Mouse (Mus musculus) regulatory T cell (primary cell): Measurements from ENCODE around the gene Lbr.

ENCODE experiments used
- in situ Hi-C: fragments of 300-600 bp; cut with MboI, MseI; formaldehyde crosslinking; loops from one replicate; pipeline ENCODE4 v1.15.1; 2025; ENCODE audit warnings: high pct_unique_total_duplicates

Gene Lbr

DNA sequence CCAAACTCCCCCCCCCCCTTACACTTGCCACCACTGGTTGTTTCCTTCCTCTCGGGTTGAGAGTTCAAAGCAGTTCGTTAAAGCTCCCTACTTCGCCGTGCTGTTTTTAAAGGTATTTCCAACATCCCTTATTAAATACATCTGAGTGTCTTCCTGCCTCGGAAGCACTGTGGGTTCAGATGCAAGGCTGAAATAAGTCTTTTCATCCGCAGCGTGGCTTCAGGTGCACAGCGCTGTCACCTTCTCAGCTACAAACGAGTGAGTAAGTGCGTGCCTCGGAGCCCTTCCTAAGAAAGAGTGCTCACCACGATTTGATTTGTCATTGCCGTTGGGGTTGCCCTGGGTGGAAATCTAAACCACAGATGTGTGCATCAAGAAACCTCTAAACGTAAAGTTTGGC lies at the start of gene Lbr:
TSS of gene Lbr (minus strand) at position 266 of the 400 bp plus-strand sequence.
- in situ Hi-C loops, result loop anchor here (10.0 kb wide), 2 partner anchors 618 to 1278 kb away; partner anchors contain the start of gene Parp1

DNA sequence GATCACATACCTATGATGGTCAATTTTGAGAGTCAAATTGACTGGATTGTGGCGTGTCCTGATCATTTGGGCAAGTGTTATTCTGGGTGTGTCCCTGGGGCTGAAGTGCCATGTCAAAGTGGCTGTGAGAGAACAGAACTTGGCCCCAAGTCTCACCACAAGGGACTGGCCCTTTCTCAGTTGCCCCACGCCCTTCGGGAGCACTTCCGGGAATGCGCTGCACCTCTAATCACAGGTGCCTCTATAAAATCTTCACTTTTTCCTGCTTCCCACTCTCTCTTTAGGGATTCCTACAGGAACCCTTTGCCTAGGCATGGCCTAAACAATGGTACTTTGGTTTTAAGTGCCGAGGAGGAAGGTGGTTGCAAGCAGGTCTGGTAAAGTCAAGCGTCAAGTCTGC lies 46.8 kb upstream of the Lbr start:
- in situ Hi-C loops, result loop anchor here (5.0 to 25.0 kb wide), 3 partner anchors 228 to 648 kb away; no protein-coding TSS in a partner anchor

- in situ Hi-C loops, result loop anchor here (5.0 to 25.0 kb wide), 3 partner anchors 228 to 648 kb away; no protein-coding TSS in a partner anchor
These were observed 46.0 kb upstream of the Lbr start for GRCm38 (mm10) chr1:181888801-181889200.

GRCm38 (mm10) chr1:181881532-181881931 lies 38.7 kb upstream of the Lbr start:
- in situ Hi-C loops, result loop anchor here (5.0 to 25.0 kb wide), 2 partner anchors 154 to 656 kb away; no protein-coding TSS in a partner anchor

GRCm38 (mm10) chr1:181880752-181881325 lies 38.0 kb upstream of the Lbr start:
- in situ Hi-C loops, result loop anchor here (5.0 to 25.0 kb wide), 2 partner anchors 154 to 656 kb away; no protein-coding TSS in a partner anchor

GRCm38 (mm10) chr1:181878436-181878835 lies 35.6 kb upstream of the Lbr start:
- in situ Hi-C loops, result loop anchor here (25.0 kb wide), 1 partner anchor 659 kb away; no protein-coding TSS in a partner anchor

GRCm38 (mm10) chr1:181877088-181877487 lies 34.2 kb upstream of the Lbr start:
- in situ Hi-C loops, result loop anchor here (25.0 kb wide), 1 partner anchor 660 kb away; no protein-coding TSS in a partner anchor

- in situ Hi-C loops, result loop anchor here (25.0 kb wide), 1 partner anchor 661 kb away; no protein-coding TSS in a partner anchor
These were observed 33.8 kb upstream of the Lbr start for GRCm38 (mm10) chr1:181876656-181877055.

- in situ Hi-C loops, result no loop called here
These were observed 30.5 kb upstream of the Lbr start for GRCm38 (mm10) chr1:181873086-181873920.

- in situ Hi-C loops, result no loop called here
These were observed 29.8 kb upstream of the Lbr start for GRCm38 (mm10) chr1:181872639-181873038.

GRCm38 (mm10) chr1:181866429-181867280 lies 23.8 kb upstream of the Lbr start:
- in situ Hi-C loops, result no loop called here

DNA sequence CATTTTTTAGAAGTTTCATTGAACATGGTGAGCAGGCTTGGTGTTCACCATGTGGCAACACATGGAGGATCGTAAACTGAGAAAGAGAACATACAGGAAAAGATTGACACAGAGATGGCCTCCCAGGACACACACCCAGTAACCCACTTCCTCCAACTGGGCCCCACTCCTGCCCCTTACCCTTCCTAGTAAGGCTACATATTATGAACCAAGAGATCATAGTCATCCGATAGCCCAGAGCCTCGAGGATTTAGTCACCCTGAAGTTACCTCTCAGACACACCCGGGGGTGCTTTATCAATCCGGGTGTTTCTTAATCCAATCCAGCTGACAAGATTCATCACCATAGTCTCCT lies 23.0 kb upstream of the Lbr start:
- in situ Hi-C loops, result no loop called here

DNA sequence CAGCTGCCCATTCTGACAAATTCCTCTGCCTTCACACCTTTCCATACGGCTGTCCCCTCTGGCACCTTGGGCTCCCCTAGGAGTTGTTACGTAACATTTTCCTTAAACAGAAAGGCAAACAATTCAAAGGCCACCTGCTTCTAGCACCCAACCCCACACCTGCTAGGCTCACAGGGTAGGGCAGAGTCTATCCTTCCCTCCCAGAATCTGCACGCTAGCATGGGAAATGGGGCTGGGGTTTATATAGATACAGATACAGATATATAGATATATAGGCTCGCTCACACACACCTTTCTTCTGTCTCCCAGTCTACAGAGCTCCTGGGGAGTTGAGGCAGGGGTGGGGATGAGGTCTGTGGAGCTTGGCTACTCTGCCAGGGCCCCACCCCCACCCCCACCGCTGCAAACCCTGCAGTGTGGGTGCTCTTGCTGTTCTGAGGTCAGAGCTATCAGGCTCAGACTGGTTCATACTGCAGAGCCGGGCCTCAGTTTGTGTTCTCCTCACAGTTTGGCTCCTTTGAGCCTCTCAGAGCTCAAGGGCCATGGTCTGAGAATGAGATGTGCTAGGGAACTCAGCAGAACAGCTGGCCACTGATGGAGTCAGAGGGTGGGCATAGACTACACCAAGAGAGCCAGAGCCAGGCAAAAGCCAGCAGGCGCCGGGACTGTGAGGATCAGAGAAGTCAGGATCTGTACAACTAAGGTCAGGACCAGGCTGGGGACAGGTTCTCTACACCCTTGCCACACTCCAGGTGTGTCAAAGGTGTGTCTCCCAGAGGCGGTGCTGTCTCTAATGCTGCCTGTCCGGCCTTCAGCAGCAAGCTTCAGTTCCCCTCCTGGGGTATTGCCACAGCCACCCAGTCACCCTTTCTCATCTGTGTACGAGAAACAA lies 22.4 kb upstream of the Lbr start:
- in situ Hi-C loops, result no loop called here

GRCm38 (mm10) chr1:181863431-181863830 lies 20.6 kb upstream of the Lbr start:
- in situ Hi-C loops, result no loop called here

GRCm38 (mm10) chr1:181862676-181863374 lies 20.0 kb upstream of the Lbr start:
- in situ Hi-C loops, result no loop called here

DNA sequence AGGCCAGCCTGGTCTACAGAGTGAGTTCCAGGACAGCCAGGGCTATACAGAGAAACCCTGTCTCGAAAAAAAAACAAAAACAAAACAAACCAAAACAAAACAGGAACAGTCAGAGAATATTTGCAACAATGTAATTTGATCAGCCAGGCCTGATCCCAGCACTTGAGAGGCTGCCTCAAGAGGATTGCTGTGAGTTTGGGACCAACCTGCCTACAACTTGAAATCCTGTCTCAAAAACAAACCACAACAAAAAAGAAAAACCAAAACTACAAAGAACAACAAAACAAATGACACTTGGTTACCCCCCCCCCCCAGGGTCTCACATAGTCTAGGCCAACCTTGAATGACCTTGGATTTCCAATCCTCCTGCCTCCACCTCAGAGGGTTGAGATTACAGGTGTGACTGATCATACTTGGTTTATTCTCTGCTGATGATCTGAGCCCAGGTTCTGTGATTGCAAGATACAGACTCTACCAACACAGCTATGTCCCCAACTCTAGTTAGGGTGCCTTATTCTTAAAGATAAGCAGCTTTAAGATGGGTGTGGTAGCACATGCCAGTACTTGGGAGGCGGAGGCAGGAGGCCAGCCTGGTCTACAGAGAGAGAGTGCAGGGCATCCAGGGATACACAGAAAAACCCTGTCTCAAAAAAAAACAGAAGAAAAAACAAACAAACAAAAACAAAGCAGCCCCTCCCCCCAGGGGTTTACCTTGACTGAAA lies 18.5 kb upstream of the Lbr start:
- in situ Hi-C loops, result no loop called here

DNA sequence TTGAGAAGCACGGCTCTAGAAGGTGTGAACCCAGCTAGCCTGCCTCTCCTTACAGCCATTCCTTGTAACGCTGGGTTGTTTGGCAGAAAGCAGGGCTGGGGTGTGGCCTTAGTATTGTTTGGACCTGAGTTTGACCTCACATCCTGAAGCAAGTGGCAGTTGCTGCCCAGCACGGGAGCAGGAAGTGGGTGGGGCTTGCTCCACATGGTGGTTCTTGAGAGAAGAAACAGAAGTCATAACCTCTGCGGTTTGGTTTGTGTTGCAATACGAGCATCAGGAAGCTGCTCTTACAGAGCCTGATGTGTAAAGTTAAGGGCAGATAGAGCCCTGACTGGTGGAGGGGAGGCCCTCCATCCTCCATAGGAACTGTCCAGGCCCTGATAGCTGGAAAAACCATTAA lies 17.8 kb upstream of the Lbr start:
- in situ Hi-C loops, result no loop called here

GRCm38 (mm10) chr1:181856329-181856728 lies 13.5 kb upstream of the Lbr start:
- in situ Hi-C loops, result no loop called here

GRCm38 (mm10) chr1:181854829-181855228 lies 12.0 kb upstream of the Lbr start:
- in situ Hi-C loops, result no loop called here
